Mouse (Mus musculus) stomach, embryonic 16.5 days (tissue): ENCODE measurements around the gene Tpbgl. TPM values are rescaled to one million over a fixed set of nuclear protein-coding genes. Genes with fewer than 3 reads are reported as not detected.

Experiments
- ATAC-seq: fragments of 200-750 bp; cut with Nextera tagmentation; 2 replicates; pipeline ENCODE4 v1.8.0; 2017; ENCODE audit warnings: moderate number of reproducible peaks, moderate TSS enrichment; ENCODE audit not compliant: insufficient read depth, low FRiP score
- H3K27ac ChIP-seq: fragments of 300-500 bp; sonication (generic); 2 replicates; pipeline ENCODE4 v1.5.1; 2014; ENCODE audit warnings: low read length
- H3K27me3 ChIP-seq: fragments of 300-500 bp; sonication (generic); 2 replicates; pipeline ENCODE4 v1.6.1; 2014; ENCODE audit warnings: low read length, control low read depth, mixed read lengths; ENCODE audit not compliant: control insufficient read depth, insufficient read depth
- H3K36me3 ChIP-seq: fragments of 300-500 bp; sonication (generic); 2 replicates; pipeline ENCODE4 v1.6.1; 2014; ENCODE audit warnings: low read length; ENCODE audit not compliant: control insufficient read depth, insufficient read depth
- H3K4me1 ChIP-seq: fragments of 300-500 bp; sonication (generic); 2 replicates; pipeline ENCODE4 v1.6.1; 2014; ENCODE audit warnings: low read length, control low read depth, mixed read lengths; ENCODE audit not compliant: control insufficient read depth, insufficient read depth
- H3K4me2 ChIP-seq: fragments of 300-500 bp; sonication (generic); 2 replicates; pipeline ENCODE4 v1.6.1; 2014; ENCODE audit warnings: low read depth, low read length, mixed read lengths
- H3K4me3 ChIP-seq: fragments of 300-500 bp; sonication (generic); replicated peaks from 2 replicates; pipeline ENCODE4 v1.5.1; 2014; ENCODE audit warnings: mild to moderate bottlenecking, low read length
- H3K9ac ChIP-seq: fragments of 300-500 bp; sonication (generic); 2 replicates; pipeline ENCODE4 v1.6.1; 2014; ENCODE audit warnings: low read length
- H3K9me3 ChIP-seq: fragments of 300-500 bp; sonication (generic); replicated peaks from 2 replicates; pipeline ENCODE4 v1.6.1; 2016; ENCODE audit warnings: low read length, control low read depth; ENCODE audit not compliant: control insufficient read depth
- WGBS: fragments of 180-500 bp; shearing (Covaris S2); extraction: QIAGEN DNeasy Blood & Tissue Kit; methylation state at CpG from one replicate; pipeline ENCODE4 v1.1.7; 2014; 5-methylcytosine and 5-hydroxymethylcytosine counted together
- polyA plus RNA-seq: library from polyadenylated mRNA; unstranded; fragments of >200 nt; fragmentation: Nextera tagmentation; extraction: Ambion mirVana; gene quantifications from 2 replicates; pipeline ENCODE4 v1.2.1, GENCODE M21; 2015

The Tpbgl gene
- polyA plus RNA-seq, 1 experiment from 2014 or later: 1.6 TPM

DNA sequence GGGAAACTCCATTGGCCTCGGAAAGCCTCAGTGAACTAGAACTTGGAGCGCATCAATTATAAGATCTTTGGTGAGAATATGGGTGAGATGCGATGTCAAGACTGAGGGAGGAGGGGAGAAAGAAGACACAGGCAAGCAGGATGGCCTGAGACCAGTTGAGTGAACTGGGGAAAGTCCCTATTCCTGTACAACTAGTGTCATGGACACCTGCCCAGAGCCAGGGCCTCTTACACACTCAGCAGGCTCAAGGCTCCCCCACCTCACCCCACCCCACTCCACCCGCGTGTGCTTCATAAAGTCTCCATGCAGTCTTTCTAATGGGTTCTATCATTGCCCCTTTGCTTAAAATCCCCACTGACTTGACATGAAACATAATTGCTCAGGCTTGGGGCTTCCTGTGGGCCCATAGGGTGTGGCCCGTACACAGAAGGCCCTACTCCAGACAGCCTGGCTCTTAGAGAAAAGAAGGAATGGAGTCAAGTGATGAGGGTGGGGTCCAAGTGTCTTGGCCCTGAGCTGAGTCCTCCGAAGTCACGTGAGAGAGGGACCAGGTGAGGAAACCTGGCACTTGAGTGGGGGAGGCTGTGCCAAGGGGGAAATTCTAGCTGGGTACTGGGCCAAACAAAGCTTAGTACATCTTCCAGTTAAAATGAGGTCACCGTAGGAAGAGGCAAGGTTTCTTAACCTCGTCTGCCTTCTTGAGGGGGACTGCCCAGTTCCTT is 39.0 kb upstream of the Tpbgl start:
- ATAC-seq: no peak
- no peak overlapping the region for H3K9ac ChIP-seq
- H3K27ac ChIP-seq: no peak overlapping the region
- H3K4me1 ChIP-seq: peaks cover 16% of the 10 kb centered on the region
- H3K4me2 ChIP-seq: no peak overlapping the region
- WGBS: 84% methylated on average over 10 of the region's 10 CpGs
- no peaks in the 10 kb centered on the region for H3K36me3 ChIP-seq
- no peaks in the 10 kb centered on the region for H3K9me3 ChIP-seq
- H3K27me3 ChIP-seq: no peaks in the 10 kb centered on the region
- no peak overlapping the region for H3K4me3 ChIP-seq

DNA sequence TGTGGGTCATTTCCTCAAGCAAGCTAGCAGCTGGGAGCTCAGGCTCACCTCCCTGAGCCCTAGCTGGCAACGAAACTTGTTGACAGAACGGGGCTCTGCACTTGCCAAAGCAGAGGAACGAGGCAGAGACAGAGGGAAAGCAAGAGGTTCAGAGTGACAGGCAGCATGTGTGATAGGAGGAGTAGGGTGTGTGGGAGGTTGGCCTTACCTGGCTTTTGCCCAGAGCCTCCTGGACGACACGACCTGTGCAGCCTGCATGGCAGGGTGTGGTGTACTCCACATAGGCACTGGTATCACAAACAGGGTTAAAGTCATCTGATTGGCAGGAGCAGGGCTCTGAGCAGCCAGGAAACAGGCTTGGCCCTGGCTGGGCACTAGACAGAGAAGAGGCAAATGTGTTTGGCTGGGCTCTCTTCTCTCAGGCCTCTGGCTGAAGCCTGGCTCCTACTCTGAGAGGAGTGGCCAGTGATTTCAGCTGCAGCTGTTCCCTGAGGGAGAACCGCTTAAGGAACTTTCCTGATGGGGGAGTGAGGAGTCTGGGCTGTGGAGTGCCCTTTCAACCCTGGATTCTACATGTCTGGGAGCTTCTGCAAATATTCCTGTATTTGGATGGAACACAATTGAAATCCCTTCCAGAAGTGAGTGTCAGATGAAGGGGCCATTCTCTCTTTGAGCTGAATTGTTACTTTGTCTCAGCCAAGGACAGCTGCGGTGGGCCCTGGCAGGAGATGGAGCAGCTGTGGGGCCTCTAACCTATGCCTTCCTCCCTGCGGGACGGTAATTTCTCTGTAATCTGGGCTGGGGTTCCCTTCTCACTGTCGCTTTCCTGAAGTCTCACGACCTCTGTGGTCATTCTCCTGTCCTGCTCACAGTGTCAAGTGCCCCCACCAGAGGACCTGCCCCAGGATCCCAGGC is 37.9 kb upstream of the Tpbgl start:
- no peak overlapping the region for H3K4me3 ChIP-seq
- H3K9ac ChIP-seq: peak overlapping the region; percentile 21; the same call in 1 of the 2 replicates
- no peak overlapping the region for H3K4me2 ChIP-seq
- no peaks in the 10 kb centered on the region for H3K9me3 ChIP-seq
- no peaks in the 10 kb centered on the region for H3K36me3 ChIP-seq
- H3K27me3 ChIP-seq: no peaks in the 10 kb centered on the region
- 27% methylated on average over 11 of the region's 11 CpGs for WGBS
- peaks cover 16% of the 10 kb centered on the region for H3K4me1 ChIP-seq
- peak; percentile 57 for ATAC-seq
- H3K27ac ChIP-seq: peak overlapping the region; percentile 32

DNA sequence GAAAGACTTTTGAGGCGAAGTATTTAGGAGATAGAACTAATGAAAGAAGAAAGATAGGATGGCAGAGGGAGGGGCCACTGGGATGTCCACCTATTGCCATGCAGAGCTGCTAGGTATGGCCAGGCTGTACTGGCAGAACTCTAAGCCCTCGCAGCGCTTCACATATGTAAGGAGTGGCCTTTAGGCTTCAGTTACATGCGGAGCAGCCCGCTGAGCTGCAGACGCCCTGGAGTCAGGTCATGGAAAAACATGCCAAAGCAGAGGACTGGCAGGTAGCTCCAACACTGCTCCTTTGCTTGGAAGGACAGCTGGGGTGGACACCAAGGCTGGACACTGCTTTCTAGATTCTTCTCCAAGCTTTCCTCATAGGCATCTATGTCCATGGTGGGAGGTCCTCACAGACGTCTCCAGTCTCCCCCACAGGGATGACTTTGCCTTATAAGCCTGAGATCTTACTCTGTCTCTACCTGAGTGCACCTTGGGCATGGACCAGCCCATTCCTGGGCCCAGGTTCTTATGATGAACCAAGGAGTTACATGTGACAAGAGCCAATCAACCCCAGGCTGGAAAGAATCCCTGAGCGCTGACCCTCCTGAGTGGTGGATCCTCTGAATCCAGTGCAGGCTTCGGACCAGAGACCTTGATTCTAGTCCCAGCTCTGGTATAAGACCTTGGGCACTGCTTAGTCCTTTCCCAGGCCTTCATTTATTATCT is 36.8 kb upstream of the Tpbgl start:
- Histone ChIP-seq H3K4me3 (no peak overlapping the region), H3K27me3 (no peaks in the 10 kb centered on the region), H3K9me3 (no peaks in the 10 kb centered on the region), H3K36me3 (no peaks in the 10 kb centered on the region), H3K4me1 (peaks cover 16% of the 10 kb centered on the region), H3K4me2 (no peak overlapping the region), H3K27ac (peak overlapping the region; percentile 32; the same call in 1 of the 2 replicates), H3K9ac (no peak overlapping the region)
- WGBS: 88% methylated on average over 9 of the region's 9 CpGs
- no peak for ATAC-seq

DNA sequence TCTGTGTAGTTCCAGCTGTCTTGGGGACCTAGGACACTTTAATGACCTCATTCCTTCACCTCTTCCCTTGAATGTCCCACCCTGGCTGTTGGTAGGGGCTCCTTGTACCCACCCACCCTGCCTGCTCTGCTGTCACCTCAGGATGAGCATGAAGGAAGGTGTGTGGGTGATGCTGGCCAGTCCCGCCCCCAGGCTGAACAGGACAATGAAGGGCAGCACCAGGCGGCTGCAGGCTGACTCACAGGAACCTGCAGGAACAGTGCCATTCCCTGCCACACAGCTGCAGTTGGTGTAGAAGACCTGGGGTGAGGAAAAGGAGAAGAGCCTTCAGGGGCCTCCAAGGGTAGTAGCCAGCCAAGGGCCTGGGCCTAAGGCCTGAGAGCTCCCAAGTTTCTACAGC is 35.4 kb upstream of the Tpbgl start:
- no peaks in the 10 kb centered on the region for H3K36me3 ChIP-seq
- H3K9ac ChIP-seq: no peak overlapping the region
- H3K9me3 ChIP-seq: no peaks in the 10 kb centered on the region
- 60% methylated on average over 2 of the region's 2 CpGs for WGBS
- H3K27me3 ChIP-seq: no peaks in the 10 kb centered on the region
- no peak for ATAC-seq
- H3K27ac ChIP-seq: no peak overlapping the region
- peaks cover 16% of the 10 kb centered on the region for H3K4me1 ChIP-seq
- no peak overlapping the region for H3K4me2 ChIP-seq
- no peak overlapping the region for H3K4me3 ChIP-seq

DNA sequence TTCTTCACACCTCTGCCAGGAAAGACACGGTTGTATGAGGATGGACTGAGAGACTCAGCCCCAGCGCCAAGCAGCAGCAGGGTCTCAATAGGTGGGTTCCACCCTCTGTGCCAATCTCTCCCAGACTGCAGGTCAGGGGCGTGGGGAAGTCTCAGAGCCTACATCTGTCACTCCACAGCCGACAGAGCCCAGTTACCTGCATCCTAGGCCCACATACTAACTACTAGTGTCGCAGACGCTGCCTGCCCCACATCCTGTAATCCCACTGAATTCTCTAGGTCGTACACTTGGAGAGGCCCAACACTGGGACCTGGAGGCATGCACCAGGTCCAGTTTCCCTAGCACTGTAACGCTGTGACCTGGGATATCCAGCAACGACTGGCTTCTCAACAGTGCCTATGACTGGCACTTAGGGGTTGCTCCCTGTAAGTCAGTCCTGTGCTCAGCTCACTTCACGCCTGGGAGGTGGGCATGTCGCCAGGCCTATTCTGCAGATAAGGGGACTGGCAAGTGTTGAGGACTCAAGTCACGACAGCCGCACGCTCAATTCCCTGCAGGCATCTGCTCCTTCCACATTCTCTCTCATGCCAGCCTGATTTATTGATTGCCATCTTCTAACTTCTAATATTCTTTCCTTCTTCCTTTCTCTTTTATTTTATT is 34.8 kb upstream of the Tpbgl start:
- Histone ChIP-seq H3K27me3 (no peaks in the 10 kb centered on the region), H3K36me3 (no peaks in the 10 kb centered on the region), H3K4me2 (no peak overlapping the region), H3K4me3 (no peak overlapping the region), H3K27ac (no peak overlapping the region), H3K4me1 (peaks cover 16% of the 10 kb centered on the region), H3K9me3 (no peaks in the 10 kb centered on the region), H3K9ac (no peak overlapping the region)
- ATAC-seq: no peak
- 75% methylated on average over 14 of the region's 14 CpGs for WGBS

DNA sequence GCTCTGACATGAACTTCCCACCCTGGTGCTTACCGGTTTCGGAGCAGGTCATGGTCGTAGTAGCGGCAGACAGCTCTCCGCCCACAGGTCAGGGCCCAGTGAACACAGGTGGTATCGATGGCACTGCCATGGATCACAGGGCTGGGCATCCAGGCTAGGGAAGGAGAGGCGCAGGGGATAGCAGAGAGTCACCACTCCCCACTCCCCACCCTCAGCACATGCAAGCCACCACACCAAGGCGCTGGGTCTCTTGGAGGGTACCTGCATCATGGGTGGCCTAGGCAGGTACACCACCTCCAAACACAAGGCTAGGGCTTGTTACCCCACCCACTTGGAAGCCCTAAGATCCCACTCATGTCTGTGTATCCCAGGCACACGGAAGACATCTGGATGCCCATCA is 34.2 kb upstream of the Tpbgl start:
- H3K27ac ChIP-seq: no peak overlapping the region
- no peak overlapping the region for H3K9ac ChIP-seq
- H3K36me3 ChIP-seq: no peaks in the 10 kb centered on the region
- no peak for ATAC-seq
- H3K4me3 ChIP-seq: no peak overlapping the region
- H3K4me1 ChIP-seq: peaks cover 16% of the 10 kb centered on the region
- no peaks in the 10 kb centered on the region for H3K27me3 ChIP-seq
- 88% methylated on average over 9 of the region's 9 CpGs for WGBS
- H3K9me3 ChIP-seq: no peaks in the 10 kb centered on the region
- H3K4me2 ChIP-seq: no peak overlapping the region

DNA sequence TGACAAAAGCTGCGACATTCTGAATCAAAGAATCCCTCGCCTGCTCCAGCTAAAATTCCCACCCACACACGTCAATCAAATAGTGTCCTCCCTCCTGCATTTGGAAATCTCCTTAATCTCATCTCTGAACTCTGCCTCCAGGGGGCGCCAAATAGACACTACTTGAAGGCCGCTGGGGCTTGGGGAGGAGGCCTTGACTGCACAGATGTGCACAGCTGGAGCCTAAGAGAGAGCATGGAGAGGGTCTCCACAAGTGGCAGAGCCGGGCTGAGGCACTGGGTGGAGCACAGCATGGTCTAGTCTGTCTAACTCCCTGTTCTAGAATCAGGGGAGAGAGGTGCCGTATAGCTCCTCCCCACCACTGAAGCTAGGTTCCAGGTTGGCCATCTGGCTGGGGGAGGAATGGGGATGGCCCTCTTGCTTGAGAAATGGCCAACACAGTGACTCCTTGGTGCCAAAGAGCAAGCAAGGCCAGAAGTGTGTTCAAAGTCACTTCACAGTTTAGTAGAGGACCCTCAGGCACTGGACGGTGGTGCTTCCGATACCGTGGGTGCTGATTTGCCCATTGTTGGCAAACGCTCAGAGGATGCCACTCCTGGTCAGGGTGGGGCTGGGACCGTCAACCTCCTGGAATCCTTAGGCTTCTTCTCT is 32.6 kb upstream of the Tpbgl start:
- Histone ChIP-seq H3K4me3 (no peak overlapping the region), H3K4me2 (no peak overlapping the region), H3K27ac (no peak overlapping the region), H3K4me1 (peaks cover 4% of the 10 kb centered on the region), H3K9ac (no peak overlapping the region), H3K27me3 (no peaks in the 10 kb centered on the region), H3K9me3 (no peaks in the 10 kb centered on the region), H3K36me3 (no peaks in the 10 kb centered on the region)
- peak; percentile 81; the same call in 1 of the 2 replicates for ATAC-seq
- WGBS: 43% methylated on average over 12 of the region's 12 CpGs

DNA sequence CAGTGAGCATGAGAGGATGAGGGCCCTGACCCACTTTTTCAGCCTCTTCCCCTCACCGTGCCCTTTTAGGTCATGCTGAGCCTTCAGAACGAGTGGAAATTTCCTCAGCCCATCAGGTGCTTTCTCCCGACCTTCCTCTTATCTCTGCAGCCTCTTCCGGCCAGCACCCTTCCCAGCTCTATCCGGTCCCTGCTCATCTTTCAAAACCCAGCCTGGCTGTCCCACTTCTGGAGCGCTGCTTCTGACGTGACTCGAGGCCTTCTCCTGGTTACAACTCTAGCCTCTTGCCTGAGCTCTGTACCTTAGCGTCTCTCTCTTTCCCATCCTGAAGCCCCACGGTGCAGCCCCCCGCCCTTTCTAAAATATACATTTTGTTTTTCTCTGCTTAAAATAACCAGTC is 27.3 kb upstream of the Tpbgl start:
- H3K4me1 ChIP-seq: no peaks in the 10 kb centered on the region
- H3K4me3 ChIP-seq: no peak overlapping the region
- no peak for ATAC-seq
- H3K27ac ChIP-seq: no peak overlapping the region
- H3K27me3 ChIP-seq: no peaks in the 10 kb centered on the region
- H3K9ac ChIP-seq: no peak overlapping the region
- no peaks in the 10 kb centered on the region for H3K36me3 ChIP-seq
- no peaks in the 10 kb centered on the region for H3K9me3 ChIP-seq
- WGBS: 68% methylated on average over 11 of the region's 11 CpGs
- no peak overlapping the region for H3K4me2 ChIP-seq
